In the genomic region with DNA sequence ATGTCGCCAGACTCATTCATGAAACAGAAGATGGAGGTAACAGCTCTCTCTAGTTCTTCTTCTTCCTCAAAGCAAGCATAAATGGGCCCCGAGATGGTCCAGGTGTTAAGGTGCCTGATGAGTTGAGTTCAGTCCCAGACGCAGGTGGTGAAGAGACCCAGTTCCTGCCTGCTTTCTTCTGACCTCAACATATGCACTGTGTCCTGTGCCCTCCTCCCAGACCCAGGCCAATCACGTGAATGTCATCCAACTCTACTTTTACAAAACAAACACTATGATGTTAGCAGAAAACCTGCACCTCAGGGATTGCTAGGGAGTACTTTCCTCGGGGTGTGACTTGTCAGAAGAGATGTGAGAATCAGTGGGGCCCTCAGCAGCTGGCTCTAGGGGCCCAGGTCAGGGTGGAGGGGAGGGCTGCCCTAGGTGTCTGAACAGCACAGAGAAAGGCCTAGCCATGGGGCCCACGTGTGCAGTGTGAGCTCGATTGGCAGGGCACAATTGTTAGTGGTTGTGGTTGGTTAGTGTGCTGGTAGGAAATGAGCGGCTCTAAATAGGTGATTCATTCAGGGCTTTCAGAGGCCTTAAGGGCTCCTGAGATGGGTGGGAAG, we compare ENCODE assay signal across 21 mouse cellular contexts. TPM values are rescaled to one million over a fixed set of nuclear protein-coding genes. Genes with fewer than 3 reads are reported as not detected.
DNase-seq lines count a peak whose midpoint lies in the region; ATAC-seq and TF ChIP-seq lines count a peak whose summit lies in the region.
"Had no signal": no experiment of that assay in that cellular context is flagged by ENCODE, and none has a peak within 500 bp of the region (broad histone marks: within the 10 kb centered on the region; RNA-seq: fewer than 3 reads in every experiment).

No protein-coding gene starts in this region.

- H3K27ac ChIP-seq in heart, embryonic 16.5 days (ENCODE audit: low read length): no peak overlapping the region
- no peak overlapping the region for H3K27ac ChIP-seq in heart, adult 2 months
- no peak overlapping the region for H3K27ac ChIP-seq in intestine, embryonic 14.5 days (ENCODE audit: low read depth)
- H3K27ac ChIP-seq: embryonic facial prominence, embryonic 13.5 days; hindbrain, embryonic 12.5 days; limb, embryonic 12.5 days; liver, embryonic 14.5 days; lung, embryonic 15.5 days; midbrain, embryonic 12.5 days; neural tube, embryonic 13.5 days had no signal

- H3K4me2 ChIP-seq in heart, embryonic 16.5 days (ENCODE audit: low read depth, low read length): no peak overlapping the region
- no peak overlapping the region for H3K4me2 ChIP-seq in intestine, embryonic 14.5 days (ENCODE audit: low read length)
- H3K4me2 ChIP-seq: embryonic facial prominence, embryonic 13.5 days; hindbrain, embryonic 12.5 days; limb, embryonic 12.5 days; lung, embryonic 15.5 days; midbrain, embryonic 12.5 days; neural tube, embryonic 13.5 days had no signal

- H3K4me3 ChIP-seq in heart, embryonic 16.5 days (ENCODE audit: low read length): no peak overlapping the region
- H3K4me3 ChIP-seq in heart, adult 2 months: no peak overlapping the region
- no peak overlapping the region for H3K4me3 ChIP-seq in intestine, embryonic 14.5 days (ENCODE audit: low read depth, low read length)
- H3K4me3 ChIP-seq: embryonic facial prominence, embryonic 13.5 days; hindbrain, embryonic 12.5 days; limb, embryonic 12.5 days; lung, embryonic 15.5 days; midbrain, embryonic 12.5 days; neural tube, embryonic 13.5 days had no signal

- no peaks in the 10 kb centered on the region for H3K36me3 ChIP-seq in heart, embryonic 16.5 days (ENCODE audit: control insufficient read depth, insufficient read depth)
- no peaks in the 10 kb centered on the region for H3K36me3 ChIP-seq in heart, adult 2 months (ENCODE audit: control insufficient read depth, insufficient read depth, low read length)
- H3K36me3 ChIP-seq in intestine, embryonic 14.5 days (ENCODE audit: control insufficient read depth, insufficient read depth, low read length): no peaks in the 10 kb centered on the region
- H3K36me3 ChIP-seq: embryonic facial prominence, embryonic 13.5 days; limb, embryonic 12.5 days; lung, embryonic 15.5 days had no signal

- DNase-seq in heart, adult 2 months: no peak
- peak; percentile 17 for DNase-seq in thymus, postnatal 14 days
- DNase-seq in thymus, postnatal 25 days: no peak
- DNase-seq in intestine, embryonic 14.5 days (ENCODE audit: low spot score): no peak
- no peak for DNase-seq in cerebellum, adult 18-20 months
- no peak for DNase-seq in gastrocnemius, adult 8-10 months (ENCODE audit: low spot score in 2 of 2)
- no peak for DNase-seq in ovary, postnatal 14 days (ENCODE audit: low spot score)
- DNase-seq: adrenal gland, postnatal 10 days; cerebellum, adult 9-11 months; gastrocnemius, postnatal 25 days; kidney, adult 2 months; thymus, postnatal 36 days had no signal

- TF ChIP-seq CTCF in heart, adult 2 months (IDR thresholded peaks at IDR 0.05): no peak

- peak; percentile 78 for ATAC-seq in heart, embryonic 16.5 days (replicated peaks; ENCODE audit: extremely low read depth, insufficient read depth, low FRiP score)
- peak; percentile 53; the same call in 1 of the 2 replicates for ATAC-seq in intestine, embryonic 14.5 days (replicated peaks; ENCODE audit: low FRiP score, low TSS enrichment, low read depth)
- ATAC-seq: forebrain, embryonic 14.5 days had no signal

- no peak for TF ChIP-seq POLR2A in heart, adult 2 months (IDR thresholded peaks at IDR 0.05; ENCODE audit: insufficient read depth, low read depth, low read length)

- intact Hi-C loops in heart, adult 2 months (cut with DNase I): no loop called here

- WGBS in heart, embryonic 16.5 days: 66% methylated on average over 8 of the region's 8 CpGs
- WGBS in heart, adult 2 months: 74% methylated on average over 8 of the region's 8 CpGs
- 68% methylated on average over 8 of the region's 8 CpGs for WGBS in intestine, embryonic 14.5 days

- no peak for TF ChIP-seq EP300 in heart, adult 2 months (IDR thresholded peaks at IDR 0.05; ENCODE audit: insufficient read depth, low read depth, low read length)

- H3K79me2 ChIP-seq in heart, adult 2 months (replicated peaks; ENCODE audit: control insufficient read depth, insufficient read depth, low read length): no peaks in the 10 kb centered on the region

- H3K4me1 ChIP-seq in heart, embryonic 16.5 days (ENCODE audit: control insufficient read depth, insufficient read depth, low read length): no peaks in the 10 kb centered on the region
- no peaks in the 10 kb centered on the region for H3K4me1 ChIP-seq in heart, adult 2 months (ENCODE audit: control insufficient read depth, insufficient read depth, low read length)
- no peaks in the 10 kb centered on the region for H3K4me1 ChIP-seq in intestine, embryonic 14.5 days (replicated peaks; ENCODE audit: control insufficient read depth, insufficient read depth, low read length)
- H3K4me1 ChIP-seq: embryonic facial prominence, embryonic 13.5 days; limb, embryonic 12.5 days; lung, embryonic 15.5 days had no signal

- no peaks in the 10 kb centered on the region for H3K27me3 ChIP-seq in heart, embryonic 16.5 days (ENCODE audit: control insufficient read depth, insufficient read depth, low read length)
- peaks cover 1% of the 10 kb centered on the region; the same call in 1 of the 2 replicates for H3K27me3 ChIP-seq in heart, adult 2 months (ENCODE audit: control insufficient read depth, insufficient read depth, low read length)
- no peaks in the 10 kb centered on the region for H3K27me3 ChIP-seq in intestine, embryonic 14.5 days (replicated peaks; ENCODE audit: control insufficient read depth, insufficient read depth, low read length)
- H3K27me3 ChIP-seq: embryonic facial prominence, embryonic 13.5 days; hindbrain, embryonic 12.5 days; limb, embryonic 12.5 days; lung, embryonic 15.5 days; midbrain, embryonic 12.5 days; neural tube, embryonic 13.5 days had no signal

- no peak overlapping the region for H3K9ac ChIP-seq in heart, embryonic 16.5 days (ENCODE audit: low read length)
- H3K9ac ChIP-seq in heart, adult 2 months (ENCODE audit: low read depth, low read length): no peak overlapping the region
- H3K9ac ChIP-seq in intestine, embryonic 14.5 days (ENCODE audit: low read length): no peak overlapping the region
- H3K9ac ChIP-seq: embryonic facial prominence, embryonic 13.5 days; hindbrain, embryonic 12.5 days; limb, embryonic 12.5 days; liver, embryonic 14.5 days; lung, embryonic 15.5 days; midbrain, embryonic 12.5 days; neural tube, embryonic 13.5 days had no signal

- H3K9me3 ChIP-seq in heart, embryonic 16.5 days (replicated peaks; ENCODE audit: control insufficient read depth, low read length): no peaks in the 10 kb centered on the region
- no peaks in the 10 kb centered on the region for H3K9me3 ChIP-seq in intestine, embryonic 14.5 days (ENCODE audit: control insufficient read depth, low read length)
- H3K9me3 ChIP-seq: embryonic facial prominence, embryonic 13.5 days; lung, embryonic 15.5 days; midbrain, embryonic 12.5 days had no signal

RNA-seq across cellular contexts. Expression of a gene that starts 16.4 kb away (rescaled TPM):
- polyA plus RNA-seq in heart, embryonic 16.5 days (2015; fragmentation: Nextera tagmentation; extraction: Ambion mirVana): 0.45 and 0.58 TPM in 2 replicates
- total RNA-seq in heart, adult 2 months (2021): under 1 TPM; 0.10 to 0.41 TPM
- 0.38 and 0.43 TPM in 2 replicates for polyA plus RNA-seq in heart, adult 2 months (2012; rRNA removed)
- polyA plus RNA-seq in intestine, embryonic 14.5 days (2014; fragmentation: Nextera tagmentation; extraction: Ambion mirVana): 3.2 and 4.1 TPM in 2 replicates
- not detected for total RNA-seq in gastrocnemius, adult 8-10 months (2022)
- total RNA-seq: gastrocnemius, postnatal 25 days had no signal
